Mouse (Mus musculus): ENCODE measurements at regions not wholly inside any gene's neighbourhood (a gene's known extent, or its start where the extent isn't known, plus 50 kb on each side); places are given as distances from the start of the nearest gene placed in this dataset.

DNA sequence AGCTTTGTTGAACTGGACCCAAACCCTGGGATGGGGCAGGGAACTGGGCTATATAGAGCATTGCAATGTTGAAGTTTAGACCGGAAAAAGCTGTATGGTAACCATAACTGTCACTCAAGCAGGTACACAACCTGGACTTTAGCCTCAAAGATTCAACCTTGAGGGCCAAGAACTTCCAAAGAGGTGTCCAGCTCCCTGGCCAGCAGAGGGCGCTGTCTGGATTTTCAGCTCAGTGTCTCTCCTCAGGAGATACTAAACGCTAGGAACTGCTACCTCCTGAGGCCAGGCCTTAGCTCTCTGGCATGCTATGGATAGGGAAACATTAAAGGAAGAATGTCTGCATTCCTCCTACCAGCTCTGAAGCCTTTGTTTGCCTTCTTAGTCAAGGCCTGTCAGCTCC is 189.4 kb upstream of the Six2 start:
- TF ChIP-seq CTCF (IDR thresholded peaks at IDR 0.05; ENCODE audit: borderline replicate concordance, insufficient read depth, low read depth, low read length) (peak; percentile 20; the same call in 1 of the 2 replicates), POLR2A (IDR thresholded peaks at IDR 0.05; ENCODE audit: borderline replicate concordance, insufficient read depth, low read length) (no peak)

Data from cerebellum, adult 2 months (tissue).